Mouse (Mus musculus) T-cell, adult 2 months (primary cell): ENCODE results near the gene Cisd3.
"Not testable (repeated sequence)": the region's sequence is repeated elsewhere in the genome, so short reads cannot be mapped to it uniquely, and the experiment has no call there.

Experiments used
- DNase-seq: peaks from one replicate; pipeline ENCODE4 v3.0.0; 2022; ENCODE audit warnings: low spot score

The Cisd3 gene

GRCm38 (mm10) chr11:97685613-97686321 is at the start of gene Cisd3:
Gene Cisd3, plus strand, starts transcription at chr11:97685826.
- DNase-seq, result peak; percentile 87

DNA sequence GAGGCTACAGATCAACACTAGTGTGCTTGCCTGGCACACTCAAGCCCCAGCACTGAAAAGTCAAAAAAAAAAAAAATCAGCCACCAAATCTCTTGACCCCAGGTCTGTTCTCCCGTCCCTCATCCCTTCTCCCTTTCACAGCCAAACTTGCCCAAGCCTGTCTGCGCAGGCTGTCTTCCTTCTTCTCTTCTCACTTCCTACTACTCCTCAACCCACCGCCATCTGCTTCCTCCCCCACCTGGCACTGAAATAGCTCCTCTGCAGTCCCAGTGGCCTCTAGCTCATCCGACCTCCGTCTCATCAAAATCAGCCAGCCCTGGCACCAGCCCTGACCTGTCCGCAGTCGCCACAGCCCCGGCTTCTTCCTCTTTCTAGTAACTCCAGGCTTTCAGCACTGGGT is 44.0 kb upstream of the Cisd3 start:
- DNase-seq, result no peak

GRCm38 (mm10) chr11:97642746-97643145 is 42.9 kb upstream of the Cisd3 start:
- DNase-seq, result no peak

DNA sequence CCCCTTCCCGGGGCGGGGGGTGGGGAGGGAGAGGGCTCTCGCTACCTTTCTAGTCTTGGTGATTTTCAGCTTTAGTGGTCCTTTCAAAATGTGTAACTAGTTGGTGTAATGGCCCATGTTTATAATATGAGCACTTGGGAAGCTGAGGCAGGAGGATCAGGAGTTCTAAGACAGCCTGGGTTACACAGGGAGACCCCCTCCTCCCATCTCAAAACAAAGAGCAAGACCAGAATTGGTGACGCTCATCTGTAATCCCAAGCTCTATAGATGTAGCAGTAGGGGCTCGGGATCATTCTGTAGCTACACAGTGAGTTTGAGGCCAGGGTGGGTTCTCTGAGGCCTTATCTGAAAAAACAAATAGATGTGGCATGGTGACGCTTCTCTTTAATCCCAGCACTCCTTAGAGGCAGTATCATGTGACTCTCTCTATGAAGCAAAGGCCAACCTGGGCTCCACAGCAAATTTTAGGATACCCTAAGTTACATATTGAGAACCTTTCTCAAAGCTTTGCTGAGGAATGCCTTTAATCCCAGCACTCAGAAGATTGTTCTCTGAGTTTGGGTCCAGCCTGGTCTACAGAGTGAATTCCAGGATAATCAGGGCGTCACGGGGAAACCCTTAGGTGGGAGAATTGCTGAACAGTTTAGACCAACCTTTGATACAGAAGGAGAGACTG is 42.1 kb upstream of the Cisd3 start:
- DNase-seq, result no peak

DNA sequence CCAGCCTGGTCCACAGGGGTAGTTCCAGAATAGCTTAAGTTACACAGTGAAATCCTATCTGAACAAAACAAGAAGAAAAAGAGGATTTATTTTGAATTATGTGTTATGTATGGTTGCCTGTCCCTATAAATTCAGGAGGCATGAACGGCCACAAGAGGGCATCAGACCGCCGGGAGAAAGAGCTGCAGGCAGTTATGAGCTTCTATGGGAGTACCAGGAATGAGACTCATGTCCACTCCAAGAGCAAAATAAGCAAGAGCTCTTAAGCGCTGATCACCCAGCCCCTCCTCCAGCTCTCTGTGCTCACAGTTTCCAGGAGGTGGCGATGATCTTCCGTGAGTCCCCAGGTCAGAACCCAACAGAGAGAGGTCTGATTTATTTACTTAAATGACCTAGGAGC is 40.8 kb upstream of the Cisd3 start:
- DNase-seq, result peak; percentile 67

DNA sequence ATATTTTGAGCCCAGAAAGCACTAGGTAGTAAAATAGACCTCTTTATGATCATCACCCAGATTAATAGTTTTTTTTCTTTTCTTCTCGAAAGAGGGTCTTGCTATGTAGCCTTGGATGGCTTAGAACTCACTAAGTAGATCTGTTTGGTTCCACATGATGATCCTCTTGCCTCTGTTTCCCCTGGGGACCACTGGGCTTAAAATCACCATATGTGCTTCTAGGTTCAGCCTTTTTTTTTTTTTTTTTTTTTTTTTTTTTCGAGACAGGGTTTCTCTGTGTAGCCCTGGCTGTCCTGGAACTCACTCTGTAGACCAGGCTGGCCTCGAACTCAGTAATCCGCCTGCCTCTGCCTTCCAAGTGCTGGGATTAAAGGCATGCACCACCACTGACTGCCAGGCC is 37.1 kb upstream of the Cisd3 start:
- DNase-seq, result not testable (repeated sequence)

DNA sequence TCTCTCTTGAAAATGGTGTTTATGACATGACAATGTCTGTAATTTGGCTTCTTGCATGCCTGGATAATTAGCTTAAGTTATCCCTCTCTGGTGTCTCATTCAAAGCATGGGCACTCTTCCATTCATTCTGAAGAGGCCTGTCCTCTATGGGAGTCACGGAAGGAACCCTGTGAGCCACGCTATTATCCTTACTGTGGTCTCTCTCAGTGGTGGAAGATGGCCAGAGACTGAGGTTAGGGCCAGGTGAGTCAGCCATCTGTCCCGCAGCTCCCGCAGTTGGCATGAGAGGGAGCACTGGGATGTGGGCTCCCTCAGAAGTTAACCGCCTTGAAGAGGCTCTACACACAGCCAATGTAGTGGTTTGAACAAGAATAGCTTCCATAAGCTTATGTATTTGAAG is 35.3 kb upstream of the Cisd3 start:
- DNase-seq, result no peak

GRCm38 (mm10) chr11:97653376-97653775 is 32.2 kb upstream of the Cisd3 start:
- not testable (repeated sequence) for DNase-seq

- DNase-seq, result no peak
Measured at GRCm38 (mm10) chr11:97654210-97654609, 31.4 kb upstream of the Cisd3 start.

GRCm38 (mm10) chr11:97656269-97656971 is 29.2 kb upstream of the Cisd3 start:
- DNase-seq, result no peak

DNA sequence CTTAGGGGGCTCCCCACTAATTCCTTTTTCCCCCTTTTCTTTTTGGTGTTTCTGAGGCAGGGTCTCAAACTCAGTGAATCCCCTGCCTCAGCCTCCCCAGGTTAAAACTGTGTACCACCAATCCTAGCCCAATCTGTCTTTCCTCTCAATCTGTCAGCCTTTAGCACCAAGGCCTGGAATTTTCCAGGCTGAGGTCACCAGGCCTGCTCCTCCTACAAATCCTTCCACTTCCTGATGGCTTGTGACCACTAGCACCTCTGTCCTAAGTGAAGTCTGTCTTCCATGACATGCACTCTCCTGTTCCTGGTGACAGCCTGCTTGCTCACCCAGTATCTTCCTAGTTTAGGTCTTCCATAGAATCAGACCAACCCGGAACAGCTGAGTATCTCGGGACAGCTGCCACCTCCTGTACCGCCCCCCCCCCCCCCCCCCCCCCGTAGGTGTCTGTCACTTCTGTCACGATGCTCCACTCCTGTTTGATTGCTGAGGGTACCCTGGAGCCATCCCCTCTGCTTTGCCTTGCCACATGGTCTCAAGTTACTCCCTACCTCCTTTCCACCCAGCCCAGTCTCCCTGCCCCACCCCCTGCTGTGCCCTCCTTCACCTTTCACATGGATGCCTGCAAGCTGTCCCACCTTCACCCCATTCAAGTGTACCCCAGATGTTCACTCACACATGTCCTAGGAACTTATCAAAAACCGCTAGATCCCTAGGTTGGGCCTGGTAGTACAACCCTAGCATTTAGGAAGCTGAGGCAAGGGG is 28.3 kb upstream of the Cisd3 start:
- no peak for DNase-seq

GRCm38 (mm10) chr11:97657967-97658366 is 27.7 kb upstream of the Cisd3 start:
- not testable (repeated sequence) for DNase-seq

DNA sequence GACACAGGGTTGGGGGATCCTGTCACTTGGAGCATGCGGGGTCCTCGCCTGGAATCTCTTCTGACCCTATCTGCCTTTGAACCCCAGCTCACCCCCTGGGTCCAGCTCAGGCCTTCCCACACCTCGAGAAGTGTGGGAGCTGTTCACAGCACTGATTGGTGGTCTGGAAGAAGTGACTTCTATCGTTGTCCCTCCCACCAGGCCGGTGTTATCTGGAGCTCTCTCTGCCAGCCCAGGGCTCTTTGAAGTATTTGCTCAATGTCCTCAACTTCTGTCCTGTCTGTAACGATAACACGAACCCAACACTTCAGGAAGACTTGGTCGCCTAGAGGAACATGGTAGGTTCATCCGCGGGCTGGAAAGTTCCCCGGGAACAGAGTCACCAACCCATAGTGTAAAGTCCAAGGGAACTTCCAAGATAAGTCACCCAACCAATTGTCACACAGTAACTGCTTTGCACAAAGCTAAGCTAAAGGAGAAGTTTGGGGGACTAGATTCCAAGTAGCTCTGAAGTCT is 26.8 kb upstream of the Cisd3 start:
- no peak for DNase-seq

DNA sequence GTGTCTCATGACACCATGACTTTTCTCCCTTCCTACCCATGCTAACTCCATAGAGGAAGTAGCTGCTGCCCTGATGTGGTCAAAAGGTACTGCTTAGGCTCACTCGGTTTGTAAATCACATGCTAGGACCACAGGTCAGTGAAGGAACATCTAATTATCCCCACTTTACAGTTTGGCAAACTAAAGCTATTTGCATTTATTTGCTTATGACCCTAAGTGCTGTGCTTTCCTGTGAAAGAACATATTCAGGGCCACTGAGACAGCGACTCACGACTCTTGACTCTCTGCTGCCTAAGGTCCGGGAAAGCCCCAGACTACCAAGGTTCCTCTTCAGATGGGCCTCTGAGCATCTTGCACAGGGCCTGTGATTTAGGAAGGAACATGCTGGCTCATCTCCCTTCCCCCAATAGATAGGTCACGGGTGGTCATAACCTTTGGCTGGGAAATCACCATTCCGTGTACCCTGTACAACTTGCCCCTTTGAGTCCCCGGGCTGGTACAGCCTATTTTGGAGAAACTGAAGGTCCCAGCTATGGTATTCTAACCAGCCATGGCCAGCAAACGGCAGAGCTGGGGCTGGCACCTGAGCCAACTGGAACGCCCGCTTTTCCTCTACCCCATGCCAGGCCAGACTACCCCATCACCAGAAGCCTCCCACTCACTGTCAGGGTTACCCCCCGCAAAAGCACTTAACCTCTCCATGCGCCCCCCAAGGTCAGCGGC is 26.2 kb upstream of the Cisd3 start:
- DNase-seq, result peak; percentile 66

- DNase-seq, result peak; percentile 73
Measured at GRCm38 (mm10) chr11:97659990-97660714, 25.5 kb upstream of the Cisd3 start.

GRCm38 (mm10) chr11:97660734-97661647 is 24.6 kb upstream of the Cisd3 start:
- no peak for DNase-seq

DNA sequence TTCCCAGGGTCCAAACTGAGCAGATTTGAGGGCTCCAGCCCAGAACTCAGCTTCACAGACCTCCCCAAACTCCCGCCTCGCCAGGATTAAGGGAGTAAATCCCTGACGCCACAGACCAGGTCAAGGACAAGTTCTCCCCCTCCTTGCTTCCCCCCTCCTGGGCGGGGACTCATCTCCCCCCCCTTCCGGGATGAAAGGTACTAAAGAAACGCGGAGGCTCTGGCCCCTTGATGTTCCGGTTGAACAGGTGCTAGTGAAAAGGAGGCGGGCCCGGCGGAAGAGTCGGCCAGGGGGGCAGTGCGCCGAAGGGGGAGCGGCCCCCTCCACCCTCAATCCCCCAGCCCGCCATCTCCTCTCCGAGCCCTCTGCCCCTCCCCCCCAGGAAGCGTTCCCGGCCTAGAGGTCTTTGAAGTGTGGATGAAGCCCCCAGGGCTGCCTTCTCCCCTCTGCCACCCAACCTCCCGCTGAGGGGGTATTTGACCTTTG is 23.9 kb upstream of the Cisd3 start:
- DNase-seq, result peak; percentile 48

GRCm38 (mm10) chr11:97662207-97662892 is 23.3 kb upstream of the Cisd3 start:
- peak; percentile 78 for DNase-seq
